Mouse (Mus musculus): ENCODE data around the gene Zfp207. TPM values are rescaled to one million over a fixed set of nuclear protein-coding genes. Genes with fewer than 3 reads are reported as not detected.
"Not testable (repeated sequence)": the region's sequence is repeated elsewhere in the genome, so short reads cannot be mapped to it uniquely, and the experiment has no call there.

Gene Zfp207
- polyA plus RNA-seq, 1 experiment from 2014 or later, result 274 TPM

DNA sequence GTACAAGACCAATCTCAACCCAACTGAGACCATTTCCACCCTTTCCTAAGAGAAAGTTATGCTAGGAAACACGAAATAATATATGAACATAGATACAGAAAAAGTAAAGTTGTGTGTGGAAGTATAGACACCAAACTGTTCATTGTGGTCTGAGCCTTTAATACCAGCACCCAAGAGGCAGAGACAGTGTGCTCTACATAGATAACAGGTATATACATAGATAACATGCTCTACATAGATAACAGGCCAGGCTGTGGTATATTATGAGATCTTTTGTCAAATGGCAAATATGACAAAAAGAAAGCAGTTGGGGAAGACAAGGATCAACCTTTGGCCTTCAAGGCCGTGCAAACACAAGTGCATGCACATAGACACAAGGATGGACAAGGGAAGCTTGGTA is 27.3 kb downstream of the Zfp207 start:
- no peak overlapping the region for H3K4me2 ChIP-seq
- no peaks in the 10 kb centered on the region for H3K27me3 ChIP-seq (ENCODE audit: insufficient read depth, low read length)

DNA sequence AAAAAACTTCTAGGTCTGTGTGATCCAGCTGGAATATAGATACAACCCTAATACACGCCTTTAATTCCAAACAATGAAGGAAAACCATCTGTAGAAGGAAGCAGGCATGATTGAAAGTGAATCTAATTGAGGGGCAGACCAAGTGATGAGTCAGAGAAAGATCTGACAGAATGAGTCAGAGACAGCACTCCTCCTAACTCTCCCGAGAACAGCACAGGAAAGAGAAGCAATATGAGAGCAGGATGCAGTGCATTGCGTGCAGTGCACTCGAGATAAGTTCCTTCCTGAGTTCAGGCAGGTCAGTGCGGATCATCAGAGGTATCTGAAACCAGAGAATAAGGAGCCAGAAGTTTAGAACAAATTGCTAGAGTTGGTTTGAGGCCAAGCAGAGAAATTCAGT is 34.0 kb downstream of the Zfp207 start:
- Histone ChIP-seq H3K4me1 (ENCODE audit: insufficient read depth) (no peaks in the 10 kb centered on the region), H3K4me3 (ENCODE audit: low read depth, low read length) (no peak overlapping the region), H3K27ac (ENCODE audit: low read depth) (no peak overlapping the region), H3K9me3 (ENCODE audit: low read depth, low read length) (no peaks in the 10 kb centered on the region), H3K27me3 (ENCODE audit: insufficient read depth, low read length) (no peaks in the 10 kb centered on the region), H3K4me2 (no peak overlapping the region), H3K9ac (no peak overlapping the region), H3K36me3 (ENCODE audit: insufficient read depth) (0 out of 2 replicates have a peak, but pooled peaks cover 13% of the 10 kb centered on the region)
- DNase-seq, result no peak
- 83% methylated on average over 5 of the region's 5 CpGs for WGBS
- ATAC-seq (ENCODE audit: insufficient read depth), result no peak
- TF ChIP-seq CTCF (IDR thresholded peaks at IDR 0.05; ENCODE audit: low read depth), result no peak

More for the DNA sequence above, 27.3 kb downstream of the Zfp207 start:
- peaks cover 53% of the 10 kb centered on the region for H3K36me3 ChIP-seq (ENCODE audit: insufficient read depth)
- no peaks in the 10 kb centered on the region for H3K4me1 ChIP-seq (ENCODE audit: insufficient read depth)
- no peak for ATAC-seq (ENCODE audit: insufficient read depth)
- no peak for DNase-seq
- H3K9me3 ChIP-seq (ENCODE audit: low read depth, low read length), result no peaks in the 10 kb centered on the region
- H3K27ac ChIP-seq (ENCODE audit: low read depth), result no peak overlapping the region
- WGBS, result 88% methylated on average over 2 of the region's 2 CpGs
- no peak overlapping the region for H3K9ac ChIP-seq
- TF ChIP-seq CTCF (IDR thresholded peaks at IDR 0.05; ENCODE audit: low read depth), result no peak
- no peak overlapping the region for H3K4me3 ChIP-seq (ENCODE audit: low read depth, low read length)

- WGBS, result 83% methylated on average over 1 of the region's 1 CpGs
- Histone ChIP-seq H3K9me3 (ENCODE audit: low read depth, low read length) (no peaks in the 10 kb centered on the region), H3K36me3 (ENCODE audit: insufficient read depth) (0 out of 2 replicates have a peak, but pooled peaks cover 9% of the 10 kb centered on the region), H3K27ac (ENCODE audit: low read depth) (no peak overlapping the region), H3K27me3 (ENCODE audit: insufficient read depth, low read length) (no peaks in the 10 kb centered on the region), H3K4me1 (ENCODE audit: insufficient read depth) (no peaks in the 10 kb centered on the region), H3K4me3 (ENCODE audit: low read depth, low read length) (no peak overlapping the region), H3K9ac (no peak overlapping the region), H3K4me2 (no peak overlapping the region)
- TF ChIP-seq CTCF (IDR thresholded peaks at IDR 0.05; ENCODE audit: low read depth), result no peak
- ATAC-seq (ENCODE audit: insufficient read depth) (no peak), DNase-seq (no peak)
Observed at GRCm38 (mm10) chr11:80419743-80420142, 36.7 kb downstream of the Zfp207 start.

DNA sequence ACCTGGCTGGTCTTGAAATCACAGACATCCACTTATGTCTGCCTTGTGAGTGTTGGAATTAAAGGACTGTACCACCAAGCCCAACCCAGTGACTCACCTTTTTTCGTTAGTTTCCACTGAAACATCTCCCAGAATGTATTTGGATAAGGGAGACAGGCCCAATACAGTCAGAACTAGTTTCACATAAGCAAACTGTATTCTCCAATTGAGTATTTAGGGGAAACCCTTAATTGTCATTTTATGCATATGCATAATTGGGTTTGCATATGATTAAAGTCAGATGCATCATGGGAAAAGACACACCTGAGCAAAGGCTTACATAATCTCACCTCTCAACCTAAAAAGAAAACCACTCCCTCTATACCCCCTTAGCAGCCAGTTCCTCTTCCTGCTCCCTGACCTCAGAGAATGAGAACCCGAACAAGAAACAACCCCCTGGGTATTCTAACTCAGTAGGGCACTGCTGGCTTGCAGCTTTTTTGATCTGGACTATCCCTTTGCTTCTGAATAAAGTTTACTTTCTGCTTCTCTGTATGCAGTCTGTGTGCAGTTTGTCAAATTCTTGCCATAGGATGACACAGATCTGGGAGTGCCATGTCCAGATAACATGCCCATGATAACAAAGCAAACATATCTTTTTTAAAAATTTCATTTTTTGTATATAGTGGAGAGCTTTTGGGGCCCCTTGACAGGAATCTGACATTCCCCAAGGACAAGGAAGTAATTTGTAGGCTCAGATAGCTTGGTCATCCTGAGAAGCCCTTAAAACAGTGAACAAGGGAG is 37.3 kb downstream of the Zfp207 start:
- Histone ChIP-seq H3K27ac (ENCODE audit: low read depth) (no peak overlapping the region), H3K36me3 (ENCODE audit: insufficient read depth) (0 out of 2 replicates have a peak, but pooled peaks cover 3% of the 10 kb centered on the region), H3K27me3 (ENCODE audit: insufficient read depth, low read length) (no peaks in the 10 kb centered on the region), H3K4me2 (no peak overlapping the region), H3K9me3 (ENCODE audit: low read depth, low read length) (no peaks in the 10 kb centered on the region), H3K4me3 (ENCODE audit: low read depth, low read length) (no peak overlapping the region), H3K4me1 (ENCODE audit: insufficient read depth) (no peaks in the 10 kb centered on the region), H3K9ac (no peak overlapping the region)
- no peak for DNase-seq
- ATAC-seq (ENCODE audit: insufficient read depth), result no peak
- TF ChIP-seq CTCF (IDR thresholded peaks at IDR 0.05; ENCODE audit: low read depth), result no peak
- 51% methylated on average over 2 of the region's 2 CpGs for WGBS

GRCm38 (mm10) chr11:80421421-80422047 is 38.5 kb downstream of the Zfp207 start:
- H3K4me1 ChIP-seq (ENCODE audit: insufficient read depth), result no peaks in the 10 kb centered on the region
- no peaks in the 10 kb centered on the region for H3K27me3 ChIP-seq (ENCODE audit: insufficient read depth, low read length)
- H3K36me3 ChIP-seq (ENCODE audit: insufficient read depth), result no peaks in the 10 kb centered on the region
- no peak for ATAC-seq (ENCODE audit: insufficient read depth)
- H3K4me2 ChIP-seq, result no peak overlapping the region
- no peak for TF ChIP-seq CTCF (IDR thresholded peaks at IDR 0.05; ENCODE audit: low read depth)
- DNase-seq, result no peak
- H3K27ac ChIP-seq (ENCODE audit: low read depth), result no peak overlapping the region
- H3K4me3 ChIP-seq (ENCODE audit: low read depth, low read length), result no peak overlapping the region
- no peaks in the 10 kb centered on the region for H3K9me3 ChIP-seq (ENCODE audit: low read depth, low read length)
- WGBS, result 74% methylated on average over 7 of the region's 7 CpGs
- no peak overlapping the region for H3K9ac ChIP-seq

DNA sequence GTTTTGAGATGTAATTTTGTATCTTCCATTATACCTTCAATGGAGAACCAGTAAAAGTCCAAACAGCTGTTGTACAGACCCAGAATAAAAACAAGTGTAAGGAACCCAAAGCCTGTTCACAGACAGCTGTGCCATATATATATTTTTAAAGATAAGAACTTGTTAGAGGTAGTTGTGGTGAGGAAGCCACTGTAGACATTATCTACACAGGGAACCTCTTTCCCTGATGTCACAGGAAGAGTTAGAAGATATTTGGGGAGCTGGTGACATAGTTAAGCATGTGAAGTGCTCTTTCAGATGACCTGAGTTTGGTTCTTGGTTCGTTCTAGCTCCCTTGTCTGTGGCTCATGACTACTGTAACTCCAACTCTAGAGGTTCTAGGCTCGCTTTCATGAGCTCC is 41.6 kb downstream of the Zfp207 start:
- Histone ChIP-seq H3K4me3 (ENCODE audit: low read depth, low read length) (no peak overlapping the region), H3K9ac (no peak overlapping the region), H3K4me1 (ENCODE audit: insufficient read depth) (no peaks in the 10 kb centered on the region), H3K9me3 (ENCODE audit: low read depth, low read length) (no peaks in the 10 kb centered on the region), H3K27ac (ENCODE audit: low read depth) (no peak overlapping the region), H3K27me3 (ENCODE audit: insufficient read depth, low read length) (no peaks in the 10 kb centered on the region), H3K36me3 (ENCODE audit: insufficient read depth) (no peaks in the 10 kb centered on the region), H3K4me2 (no peak overlapping the region)
- TF ChIP-seq CTCF (IDR thresholded peaks at IDR 0.05; ENCODE audit: low read depth), result no peak
- ATAC-seq (ENCODE audit: insufficient read depth), result no peak
- DNase-seq, result no peak
- WGBS, result 74% methylated on average over 2 of the region's 2 CpGs

DNA sequence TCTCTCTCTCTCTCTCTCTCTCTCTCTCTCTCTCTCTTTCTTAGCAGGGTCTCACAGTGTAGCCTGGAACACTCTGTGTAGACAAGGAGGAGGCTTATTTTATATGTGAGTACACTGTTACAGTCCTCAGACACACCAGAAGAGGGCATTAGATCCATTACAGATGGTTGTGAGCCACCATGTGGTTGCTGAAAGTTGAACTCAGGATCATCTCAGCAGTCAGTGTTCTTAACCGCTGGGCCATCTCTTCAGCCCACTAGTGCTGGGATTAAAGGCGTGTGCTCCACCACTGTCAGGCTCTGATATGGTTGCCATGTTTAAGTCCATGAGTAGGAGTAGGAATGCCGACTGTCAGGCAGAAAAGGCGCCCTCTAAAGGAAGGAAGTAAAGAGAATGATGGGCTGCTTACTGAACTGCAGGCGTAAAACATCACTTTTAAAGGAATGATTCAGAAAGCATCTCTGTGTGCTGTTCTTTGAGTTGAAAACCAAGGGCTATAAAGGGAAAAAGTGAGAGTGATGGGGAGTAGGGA is 42.2 kb downstream of the Zfp207 start:
- no peak for DNase-seq
- TF ChIP-seq CTCF (IDR thresholded peaks at IDR 0.05; ENCODE audit: low read depth), result no peak
- 61% methylated on average over 5 of the region's 5 CpGs for WGBS
- H3K4me2 ChIP-seq, result no peak overlapping the region
- ATAC-seq (ENCODE audit: insufficient read depth), result no peak
- no peaks in the 10 kb centered on the region for H3K9me3 ChIP-seq (ENCODE audit: low read depth, low read length)
- H3K27ac ChIP-seq (ENCODE audit: low read depth), result no peak overlapping the region
- H3K9ac ChIP-seq, result no peak overlapping the region
- H3K27me3 ChIP-seq (ENCODE audit: insufficient read depth, low read length), result no peaks in the 10 kb centered on the region
- no peaks in the 10 kb centered on the region for H3K36me3 ChIP-seq (ENCODE audit: insufficient read depth)
- no peak overlapping the region for H3K4me3 ChIP-seq (ENCODE audit: low read depth, low read length)
- no peaks in the 10 kb centered on the region for H3K4me1 ChIP-seq (ENCODE audit: insufficient read depth)

DNA sequence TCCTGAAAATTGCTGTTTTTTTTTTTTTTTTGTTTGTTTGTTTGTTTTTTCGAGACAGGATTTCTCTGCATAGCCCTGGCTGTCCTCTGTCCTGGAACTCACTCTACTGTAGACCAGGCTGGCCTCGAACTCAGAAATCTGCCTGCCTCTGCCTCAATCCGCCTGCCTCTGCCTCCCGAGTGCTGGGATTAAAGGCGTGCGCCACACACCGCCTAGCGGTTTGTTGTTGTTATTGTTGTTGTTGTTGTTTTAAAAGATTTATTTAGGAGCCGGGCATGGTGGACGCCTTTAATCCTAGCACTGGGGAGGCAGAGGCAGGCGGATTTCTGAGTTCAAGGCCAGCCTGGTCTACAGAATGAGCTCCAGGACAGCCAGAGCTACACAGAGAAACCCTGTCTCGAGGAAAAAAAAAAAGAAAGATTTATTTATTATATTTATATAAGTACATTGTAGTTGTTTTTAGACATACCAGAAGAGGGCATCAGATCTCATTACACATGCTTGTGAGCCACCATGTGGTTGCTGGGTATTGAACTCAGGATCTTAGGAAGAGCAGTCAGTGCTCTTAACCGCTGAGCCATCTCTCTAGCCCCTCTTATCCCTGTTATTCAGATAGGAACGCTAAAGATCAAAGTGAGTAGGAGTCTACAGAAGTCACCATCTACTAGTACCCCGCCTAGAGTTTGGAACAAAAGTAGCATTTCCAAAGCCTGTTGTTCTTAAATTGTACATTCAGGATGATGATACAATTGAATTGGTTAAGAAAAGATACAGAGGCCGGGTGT is 43.1 kb downstream of the Zfp207 start:
- not testable (repeated sequence) for H3K4me1 ChIP-seq (ENCODE audit: insufficient read depth); H3K9ac ChIP-seq; H3K4me2 ChIP-seq; ATAC-seq (ENCODE audit: insufficient read depth); H3K9me3 ChIP-seq (ENCODE audit: low read depth, low read length); H3K36me3 ChIP-seq (ENCODE audit: insufficient read depth); H3K27ac ChIP-seq (ENCODE audit: low read depth); H3K4me3 ChIP-seq (ENCODE audit: low read depth, low read length); DNase-seq; H3K27me3 ChIP-seq (ENCODE audit: insufficient read depth, low read length)
- 78% methylated on average over 16 of the region's 16 CpGs for WGBS
